Mouse (Mus musculus): Measurements from ENCODE around the gene Fkbp5.
A peak's percentile ranks its signal among the peaks of the same experiment; 100 is the strongest.

Fkbp5 gene

DNA sequence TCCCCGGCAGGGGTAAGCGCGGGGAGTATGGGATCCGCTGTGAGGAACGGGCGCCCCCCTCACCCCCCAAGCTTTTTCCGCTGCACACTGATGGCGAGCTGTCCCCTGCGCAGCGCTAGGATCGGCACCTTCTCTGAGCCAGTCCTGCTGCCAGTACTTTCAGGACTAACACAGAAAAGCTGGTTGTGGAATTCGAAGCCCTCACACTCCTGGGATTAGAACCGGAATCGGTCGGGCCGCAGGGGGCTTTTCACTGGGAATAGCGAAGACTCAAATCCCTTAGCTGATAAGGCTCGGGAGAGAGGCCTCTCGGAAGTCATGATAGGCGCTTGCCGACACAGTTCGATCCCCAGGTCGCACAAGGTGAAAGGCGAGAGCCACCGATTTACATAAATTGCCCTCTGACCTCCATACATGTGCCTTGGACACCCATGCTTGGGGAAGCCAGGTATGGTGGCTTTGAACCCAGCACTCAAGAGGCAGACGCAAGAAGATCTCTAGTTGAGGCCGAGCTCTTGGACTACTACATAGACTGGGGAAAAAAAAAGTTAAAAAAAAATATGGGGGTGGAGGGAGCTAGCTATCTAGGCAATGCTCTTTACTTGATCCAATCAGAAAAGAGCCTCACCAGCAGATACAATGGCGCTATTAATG, 6.2 kb upstream of the Fkbp5 start:
- no peak for DNase-seq (ENCODE audit: low read depth)

DNA sequence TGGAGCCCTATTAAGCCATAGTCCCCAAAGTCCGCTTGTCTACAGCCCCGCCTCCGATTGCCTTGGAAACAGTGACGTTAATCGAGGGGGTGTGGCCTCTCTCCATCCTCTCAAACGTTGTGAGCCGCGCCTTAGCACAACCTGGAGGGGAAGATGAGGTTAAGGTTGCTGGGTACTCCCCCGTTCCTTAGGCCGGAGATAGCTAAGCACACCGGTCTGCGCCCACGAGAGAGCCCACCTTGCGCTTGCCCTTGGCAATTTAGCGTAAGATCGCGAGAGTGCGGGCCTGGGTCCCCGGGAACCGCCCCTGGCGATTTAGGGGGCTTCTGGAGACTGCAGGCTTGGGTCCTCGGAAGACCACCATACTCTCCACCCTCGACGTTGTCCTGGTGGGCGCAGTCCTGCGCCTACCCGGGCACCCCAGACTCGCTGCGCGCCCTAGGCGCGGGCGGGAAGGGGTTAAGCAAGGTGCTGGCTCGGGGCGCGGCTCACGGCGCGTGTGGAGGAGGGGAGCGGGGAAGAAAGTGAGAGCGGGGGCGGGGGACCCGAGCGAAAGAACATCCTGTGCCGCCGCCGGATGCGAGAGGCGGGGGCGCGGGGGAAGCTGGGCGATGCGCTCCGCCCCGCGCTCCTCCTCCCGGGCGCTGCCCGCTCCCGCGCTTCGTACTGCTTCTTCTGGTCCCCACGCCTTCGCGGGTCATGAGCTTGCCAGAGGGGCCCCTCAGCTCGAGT, 5.5 kb upstream of the Fkbp5 start:
- peak; percentile 77 for DNase-seq (ENCODE audit: low read depth)

DNA sequence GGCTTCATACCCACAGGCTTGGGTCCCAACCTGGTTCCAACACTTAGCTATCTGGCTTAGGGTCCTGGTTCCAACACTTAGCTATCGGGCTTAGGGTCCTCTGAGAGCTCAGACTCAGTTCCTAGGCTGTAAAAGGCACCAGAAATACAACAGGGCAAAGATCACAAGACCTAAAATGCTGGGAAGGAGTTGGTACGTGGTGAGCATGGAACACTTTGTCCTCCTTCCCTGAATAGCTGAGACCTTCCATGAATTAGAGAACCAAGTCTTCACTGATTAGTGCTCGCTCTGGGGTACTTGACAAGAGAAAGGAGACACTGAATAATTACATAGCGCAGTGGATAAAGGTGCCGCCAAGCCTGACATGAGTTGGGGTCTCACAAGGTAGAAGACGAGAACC, 4.6 kb upstream of the Fkbp5 start:
- DNase-seq (ENCODE audit: low read depth), result no peak

DNA sequence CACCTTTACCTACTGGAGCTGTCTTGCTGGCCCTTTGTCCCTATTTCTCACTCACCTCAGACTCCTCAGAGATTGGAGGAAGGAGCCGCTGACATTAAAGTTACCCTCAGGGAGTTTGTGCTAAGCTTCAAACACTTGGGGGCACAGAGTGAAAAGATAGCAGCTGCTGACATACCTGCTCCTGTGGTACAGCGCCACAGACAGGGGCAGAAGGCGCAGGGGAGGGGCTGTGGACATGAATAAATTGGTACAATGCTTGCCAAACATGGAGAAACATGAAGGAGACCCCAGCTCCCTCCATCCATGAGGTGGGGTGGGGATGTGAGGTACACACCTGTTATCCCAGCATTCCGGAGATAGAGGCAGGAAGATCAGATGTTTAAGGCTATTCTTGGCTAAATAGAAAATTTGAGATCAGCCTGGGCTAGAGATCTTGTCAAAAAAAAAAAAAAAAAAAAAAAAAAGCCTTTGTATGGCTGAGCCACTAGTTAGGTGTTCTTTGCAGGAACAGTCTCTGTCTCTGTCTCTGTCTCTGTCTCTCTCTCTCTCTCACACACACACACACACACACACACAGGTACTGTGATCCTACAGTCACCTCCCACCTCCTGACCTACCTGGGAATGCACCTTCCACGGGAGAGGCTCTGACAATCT, 3.9 kb upstream of the Fkbp5 start:
- no peak for DNase-seq (ENCODE audit: low read depth)

DNA sequence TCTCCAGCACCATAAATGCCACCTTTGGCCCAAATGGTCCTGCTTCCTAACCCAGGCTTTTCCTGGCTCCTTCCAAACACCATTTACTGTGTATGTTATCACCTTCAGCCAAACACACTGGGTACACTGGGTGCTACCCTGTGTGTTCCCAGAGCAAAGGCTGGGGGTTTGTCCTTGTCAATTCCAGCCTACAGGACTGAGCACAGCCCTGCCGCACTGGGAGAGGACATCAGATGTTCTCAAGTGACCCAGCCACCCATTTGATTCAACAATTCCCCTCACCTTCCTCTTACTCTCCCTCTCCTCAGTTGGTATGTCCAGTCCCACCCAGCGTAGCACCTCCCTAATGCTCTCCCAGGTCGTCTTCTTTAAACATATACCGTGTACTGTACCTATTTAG, 3.2 kb upstream of the Fkbp5 start:
- DNase-seq (ENCODE audit: low read depth), result no peak

DNA sequence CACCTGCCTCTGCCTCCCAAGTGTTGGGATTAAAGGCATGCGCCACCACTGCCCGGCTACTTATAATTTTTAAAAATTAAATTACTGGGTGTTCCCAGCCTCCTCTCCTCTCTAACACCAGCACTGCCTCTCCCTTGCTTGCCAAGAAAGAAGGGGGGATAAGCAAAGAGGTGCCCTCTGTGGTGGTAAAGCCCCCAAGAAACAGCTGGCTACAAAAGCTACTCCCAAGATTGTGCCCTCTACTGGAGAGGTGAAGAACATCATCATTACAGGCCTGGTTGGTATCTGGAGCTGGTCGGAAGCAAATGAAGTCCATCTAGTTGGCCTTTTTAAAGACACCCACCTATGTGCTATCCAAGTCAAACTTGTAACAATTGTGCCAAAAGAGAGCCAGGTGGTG, 2.5 kb upstream of the Fkbp5 start:
- no peak for DNase-seq (ENCODE audit: low read depth)

DNA sequence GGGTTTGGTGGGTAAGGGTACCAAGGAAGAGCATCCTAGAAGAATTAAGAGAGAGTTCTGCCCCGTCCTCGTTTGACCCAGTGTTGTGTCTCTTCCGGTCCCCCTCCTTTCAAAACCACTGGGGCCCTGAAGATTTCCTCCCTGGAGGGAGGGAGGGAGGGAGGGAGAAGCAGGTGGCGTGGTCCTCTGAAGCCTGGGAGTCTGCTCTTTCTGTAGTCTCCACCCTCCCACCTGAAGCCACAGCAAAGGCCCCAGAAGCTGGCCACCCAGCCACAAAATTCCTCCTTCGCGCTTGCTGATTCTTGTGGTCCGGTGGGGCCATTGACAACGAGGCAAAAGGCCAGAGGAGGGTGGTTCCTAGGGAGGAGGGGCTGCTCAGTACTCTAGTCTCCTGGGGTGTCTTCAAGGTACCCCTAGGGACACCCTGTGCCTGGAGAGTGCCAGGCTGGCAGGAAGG, 1.3 kb upstream of the Fkbp5 start:
- DNase-seq (ENCODE audit: low read depth), result no peak

DNA sequence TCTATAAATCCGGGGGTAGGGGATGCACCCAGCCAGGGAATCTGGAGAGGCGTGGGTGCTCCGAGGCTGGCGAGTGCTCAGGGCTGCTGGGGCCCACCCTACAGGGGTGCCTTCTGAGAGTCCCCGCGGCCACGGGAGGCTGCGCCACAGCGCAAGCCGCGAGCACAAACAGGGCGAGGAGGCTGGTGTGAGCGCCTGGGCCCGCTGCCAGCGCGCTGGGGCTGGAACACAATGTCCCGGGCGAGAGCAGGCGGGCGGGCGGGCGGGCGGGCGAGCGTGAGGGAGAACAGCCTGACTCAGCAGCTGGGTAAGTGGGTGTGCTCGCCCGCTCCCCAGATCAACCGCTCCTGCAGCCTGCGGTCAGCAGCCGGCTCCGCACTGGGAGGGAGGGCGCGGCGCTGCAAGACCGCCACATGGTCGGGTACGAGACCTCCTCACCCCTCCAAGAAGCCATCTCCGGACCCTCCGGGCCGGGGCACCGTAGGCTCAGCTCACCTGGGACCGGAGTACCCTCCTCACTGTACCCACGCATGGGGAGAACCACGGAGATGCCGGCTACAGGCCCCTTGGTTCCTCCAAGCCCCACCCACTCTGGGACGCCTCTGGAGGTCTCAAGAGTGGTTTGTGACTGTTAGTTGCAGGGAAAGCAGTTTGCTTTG, 758 bp upstream of the Fkbp5 start:
- DNase-seq (ENCODE audit: low read depth), result peak; percentile 59

DNA sequence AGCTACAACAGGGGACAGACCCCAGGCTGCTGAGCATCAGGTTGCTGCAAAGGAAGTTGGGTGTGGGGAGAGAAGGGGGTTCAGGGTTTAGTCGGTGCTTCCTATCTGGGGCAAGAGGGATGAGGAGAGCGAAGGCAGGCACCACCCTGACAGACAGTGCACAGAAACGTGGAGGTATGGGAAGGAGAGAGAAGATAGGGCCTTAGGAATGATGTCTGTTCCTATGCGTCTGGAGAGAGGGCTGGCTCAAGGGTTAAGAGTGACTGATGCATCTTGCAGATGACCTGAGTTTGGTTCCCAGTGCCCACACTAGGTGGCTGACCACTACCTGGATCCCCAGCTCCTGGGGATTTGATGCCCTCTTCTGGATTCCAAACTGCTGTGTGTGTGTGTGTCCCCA, 446 bp downstream of the Fkbp5 start:
- DNase-seq (ENCODE audit: low read depth), result no peak

DNA sequence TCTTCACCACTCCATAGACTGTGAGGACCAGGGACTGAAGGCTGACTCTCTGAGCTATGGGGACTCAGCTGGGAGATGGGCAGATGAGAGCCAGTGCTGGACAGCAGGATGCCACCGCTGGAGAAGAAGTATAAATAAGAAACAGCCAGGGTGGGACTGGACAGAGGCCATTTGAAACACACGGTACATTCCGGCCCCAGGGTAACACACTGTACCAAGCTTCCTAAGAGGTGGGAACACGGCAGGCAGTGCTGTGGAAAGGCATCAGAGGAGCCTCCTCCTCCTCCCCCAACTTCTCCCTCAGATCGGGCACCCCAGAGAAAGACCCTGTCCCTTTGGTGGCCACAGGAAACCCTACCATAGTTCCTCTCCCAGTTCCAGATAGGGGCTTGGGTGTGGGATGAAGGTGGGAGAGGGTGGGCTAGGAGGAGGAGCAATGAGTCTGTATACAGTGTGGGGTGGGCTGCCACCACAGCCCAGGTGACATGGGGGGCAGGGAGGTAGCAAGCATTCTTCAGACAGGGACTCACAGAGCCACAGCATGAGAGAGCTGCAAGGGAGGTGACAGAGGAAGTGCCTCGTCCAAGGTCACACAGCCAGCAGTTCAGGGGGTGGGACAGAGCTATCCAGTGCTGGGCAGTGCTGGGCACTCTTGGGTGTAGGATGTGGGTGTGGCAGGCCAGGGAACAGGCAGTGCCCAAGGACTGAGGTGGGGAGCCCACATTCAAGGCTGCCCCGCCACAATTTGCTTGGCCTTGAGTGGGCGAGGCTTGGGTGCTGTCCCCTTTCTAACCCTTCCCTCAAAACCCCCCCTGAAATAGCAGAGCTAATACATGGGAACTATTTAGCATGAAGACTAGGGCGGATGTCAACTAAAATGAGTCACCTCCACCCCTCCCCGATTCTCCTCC, 1.6 kb downstream of the Fkbp5 start:
- no peak for DNase-seq (ENCODE audit: low read depth)

DNA sequence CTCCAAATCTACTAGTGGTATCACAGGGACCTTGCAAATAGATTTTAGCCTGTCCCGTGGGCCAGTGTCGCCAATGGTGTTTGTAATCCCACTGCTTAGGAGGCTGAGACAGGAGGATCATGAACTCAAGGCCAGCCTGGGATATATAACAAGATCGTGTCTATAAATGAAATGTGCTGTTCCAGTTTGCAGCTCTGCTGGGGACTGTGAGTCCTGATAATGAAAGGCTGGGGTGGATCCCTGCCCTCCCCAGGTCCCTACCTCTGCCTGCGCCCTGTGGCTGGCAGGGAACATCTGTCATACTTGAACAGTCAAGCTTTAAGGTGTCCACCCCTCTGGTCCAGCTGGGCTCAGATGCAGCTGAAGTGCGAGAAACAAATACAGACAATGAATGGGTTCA, 2.8 kb downstream of the Fkbp5 start:
- DNase-seq (ENCODE audit: low read depth), result no peak

DNA sequence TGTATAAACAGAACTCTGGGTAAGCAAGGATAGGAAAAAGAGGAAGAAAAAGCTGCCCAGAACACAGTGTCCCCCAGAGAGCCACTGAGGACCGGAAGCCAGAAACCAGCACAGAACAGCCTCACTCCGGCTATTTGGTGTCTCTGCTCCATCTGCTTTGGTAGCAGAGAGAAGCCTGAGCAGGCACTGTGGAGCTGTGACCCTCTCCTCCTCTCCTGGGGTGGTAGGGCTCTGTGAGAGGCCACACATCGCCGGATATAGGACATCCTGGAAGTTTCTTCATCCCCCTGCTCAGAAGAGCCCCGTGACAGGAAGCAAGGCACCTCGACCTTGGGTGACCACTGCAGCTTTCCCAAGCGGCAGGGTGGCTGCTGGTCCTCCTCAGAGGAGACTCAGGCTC, 3.5 kb downstream of the Fkbp5 start:
- DNase-seq (ENCODE audit: low read depth), result no peak

DNA sequence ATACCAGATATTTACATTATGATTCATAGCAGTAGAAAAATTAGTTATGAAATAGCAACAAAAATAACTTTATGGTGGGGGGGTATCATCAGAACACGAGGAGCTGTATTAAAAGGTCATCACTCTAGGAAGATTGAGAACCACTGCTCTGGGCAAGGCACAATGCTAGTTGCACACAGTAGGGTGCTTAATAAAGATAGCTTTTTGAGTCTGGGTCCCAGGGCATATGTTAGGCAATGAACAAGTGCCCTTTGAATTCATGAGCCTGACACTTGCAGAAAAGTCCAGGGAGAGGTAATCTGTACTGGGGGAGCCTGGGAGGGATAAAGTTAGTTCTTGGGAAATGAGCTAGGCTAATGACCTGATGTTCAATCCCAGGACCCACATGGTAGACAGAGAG, 4.0 kb downstream of the Fkbp5 start:
- no peak for DNase-seq (ENCODE audit: low read depth)

DNA sequence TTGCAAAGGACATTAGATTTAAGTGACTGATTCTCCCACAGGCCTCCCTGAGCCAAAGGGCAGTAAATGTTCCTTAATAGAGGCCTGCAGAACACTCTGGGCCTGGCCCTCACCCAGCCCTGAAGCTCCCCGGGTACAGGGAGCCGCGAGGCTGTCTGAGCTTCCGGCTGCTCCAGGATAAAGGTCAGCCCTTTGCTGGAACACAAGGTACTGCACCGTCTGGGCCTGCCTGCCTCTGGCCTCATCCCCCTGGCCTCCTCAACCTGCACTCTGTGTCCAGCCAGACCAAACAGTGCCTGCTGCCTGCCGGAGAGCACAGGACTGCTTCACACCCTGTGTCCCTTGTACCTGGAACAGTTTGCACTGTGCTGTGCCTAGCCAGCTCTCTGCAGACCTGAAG, 4.6 kb downstream of the Fkbp5 start:
- DNase-seq (ENCODE audit: low read depth), result no peak

DNA sequence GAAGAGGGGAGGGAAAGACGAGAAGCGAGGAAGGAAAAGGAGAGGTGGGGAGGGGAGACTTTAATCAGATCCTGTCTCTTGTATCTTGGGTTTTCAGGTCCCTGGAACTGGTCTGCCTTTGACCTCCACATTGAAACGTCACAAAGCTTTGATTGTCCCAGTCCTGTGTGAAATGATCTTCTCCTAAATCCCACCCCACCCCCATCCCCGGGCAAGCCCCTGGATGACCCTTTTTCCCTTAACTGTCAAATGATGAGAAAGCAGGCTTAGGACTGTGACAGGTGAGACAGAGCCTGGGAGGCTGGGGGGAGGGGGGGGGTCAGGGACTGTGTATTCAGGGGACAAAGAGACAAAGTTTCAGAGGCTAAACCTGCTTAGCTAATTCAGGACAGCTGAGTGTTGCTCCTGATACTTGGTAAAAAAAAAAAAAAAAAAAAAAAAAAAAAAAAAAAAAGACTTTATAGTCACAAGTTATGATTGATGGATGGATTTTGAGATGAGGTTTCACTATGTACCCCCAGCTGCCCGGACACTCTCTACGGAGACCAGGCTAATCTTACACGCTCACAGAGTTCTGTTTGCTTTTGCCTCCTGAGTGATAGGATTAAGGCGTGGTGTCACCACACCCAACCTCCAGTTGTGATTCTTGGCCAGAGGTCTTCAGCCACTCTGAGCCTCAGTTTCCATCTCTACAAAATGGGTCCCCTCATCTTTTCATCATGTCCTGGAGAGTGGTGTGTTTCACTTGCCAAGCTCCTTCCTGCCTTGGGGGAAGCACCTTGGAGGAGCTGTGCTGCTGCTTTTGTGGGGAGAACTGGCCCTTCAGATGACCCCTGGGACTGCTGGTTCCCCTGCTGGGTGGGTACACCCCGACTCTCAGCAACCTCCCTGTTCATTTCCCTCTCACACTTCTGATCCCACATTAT, 5.4 kb downstream of the Fkbp5 start:
- no peak for DNase-seq (ENCODE audit: low read depth)

DNA sequence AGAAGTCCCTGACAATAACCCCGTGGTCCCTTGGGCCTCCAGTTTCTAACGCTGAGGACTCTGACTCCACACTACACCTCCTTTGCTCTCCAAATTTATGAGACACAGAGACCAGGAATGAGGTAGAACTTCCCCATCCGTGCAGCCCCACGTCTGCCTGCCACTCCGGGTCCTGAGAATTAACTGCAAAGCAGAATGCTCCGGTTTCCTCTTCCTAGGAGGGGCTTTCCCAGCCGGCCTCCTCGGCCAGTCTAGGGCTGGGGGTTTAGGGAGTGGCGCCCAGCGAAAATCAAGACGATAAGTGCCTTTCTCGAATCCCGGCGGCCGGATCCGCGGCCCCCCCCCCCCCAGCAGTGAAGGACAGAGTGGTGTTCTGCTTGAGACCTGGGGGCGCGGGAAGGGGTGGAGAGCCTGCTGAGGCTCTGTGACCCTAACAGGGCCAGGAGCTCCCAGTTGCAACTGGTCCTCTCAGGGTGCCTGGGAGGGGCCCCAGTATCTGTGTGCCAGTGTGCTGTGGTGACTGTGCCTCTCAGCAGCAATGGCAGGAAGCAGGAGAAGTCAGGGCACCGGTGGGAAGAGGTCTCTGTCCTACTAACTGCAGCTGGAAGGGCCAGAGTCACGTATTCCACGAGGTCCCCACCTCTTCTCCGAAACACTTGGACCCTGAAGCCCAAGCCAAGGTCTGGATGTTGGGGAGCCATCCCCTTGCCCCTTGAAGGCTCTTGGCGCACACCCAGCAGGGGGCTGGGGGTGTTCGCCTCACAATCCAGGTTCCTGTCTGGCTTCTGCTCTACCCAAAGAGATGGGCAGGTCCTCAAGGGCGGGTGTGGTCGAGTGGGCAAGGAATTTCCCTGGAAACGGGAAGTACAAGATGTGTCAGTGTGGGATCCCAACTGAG, 6.6 kb downstream of the Fkbp5 start:
- no peak for DNase-seq (ENCODE audit: low read depth)

DNA sequence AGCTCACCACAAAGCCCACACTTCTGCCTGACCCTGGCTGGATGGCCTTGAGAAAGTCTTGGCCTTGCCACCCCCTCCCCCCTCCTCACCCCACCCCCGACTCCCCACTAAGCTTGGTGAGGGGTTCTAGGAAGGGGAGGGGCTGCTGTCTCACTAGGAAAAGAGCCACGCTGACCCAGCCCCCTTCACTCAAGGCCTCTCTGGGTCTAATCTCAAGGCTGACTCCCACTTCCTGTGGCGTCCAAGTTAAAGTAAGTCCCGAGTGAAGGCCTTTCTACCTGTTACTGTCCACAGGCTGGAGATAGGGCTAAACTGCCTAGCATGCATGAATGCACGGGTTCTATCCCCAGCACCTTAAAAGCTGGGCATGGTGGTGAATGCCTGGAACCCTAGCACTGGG, 9.8 kb downstream of the Fkbp5 start:
- no peak for DNase-seq (ENCODE audit: low read depth)

DNA sequence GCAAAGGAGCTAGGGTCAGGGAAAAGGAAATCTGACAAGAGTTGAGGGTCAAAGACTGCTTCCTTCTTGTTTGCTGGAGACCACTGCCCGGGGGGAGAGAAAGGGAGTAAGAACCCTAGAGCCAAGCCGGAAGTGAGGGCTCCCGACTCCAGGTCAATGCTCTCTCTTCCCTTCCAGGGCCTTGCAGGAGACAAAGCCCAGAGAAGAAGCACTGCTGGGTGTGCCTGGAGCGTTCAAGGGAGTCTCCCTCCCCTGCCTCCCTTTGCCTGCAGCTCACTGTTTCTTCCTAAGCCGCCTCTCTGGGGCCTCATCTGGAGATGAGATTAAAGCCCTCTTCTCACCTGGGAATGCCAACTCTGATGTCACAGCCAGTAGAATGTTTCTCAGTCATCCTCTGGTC, 10.4 kb downstream of the Fkbp5 start:
- DNase-seq (ENCODE audit: low read depth), result no peak

DNA sequence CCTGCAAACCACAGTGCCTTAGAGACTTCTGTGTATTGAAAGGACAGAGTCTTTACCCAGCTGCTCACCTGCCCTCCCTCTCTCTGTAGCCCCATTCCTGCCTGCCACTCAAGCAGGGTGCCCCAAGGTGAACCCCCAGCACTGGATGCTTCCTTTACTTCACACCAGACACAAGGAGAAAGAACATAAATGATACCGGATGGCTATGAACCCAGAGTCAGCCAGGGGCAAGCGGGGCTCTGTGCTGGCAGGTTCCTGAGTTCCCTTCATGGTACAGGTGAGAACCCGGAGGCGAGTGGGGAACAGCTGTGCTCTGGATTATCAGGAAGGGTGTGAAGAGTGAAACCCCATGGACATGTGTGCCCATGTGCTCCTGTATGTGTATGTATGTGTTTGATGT, 11.7 kb downstream of the Fkbp5 start:
- DNase-seq (ENCODE audit: low read depth), result no peak

DNA sequence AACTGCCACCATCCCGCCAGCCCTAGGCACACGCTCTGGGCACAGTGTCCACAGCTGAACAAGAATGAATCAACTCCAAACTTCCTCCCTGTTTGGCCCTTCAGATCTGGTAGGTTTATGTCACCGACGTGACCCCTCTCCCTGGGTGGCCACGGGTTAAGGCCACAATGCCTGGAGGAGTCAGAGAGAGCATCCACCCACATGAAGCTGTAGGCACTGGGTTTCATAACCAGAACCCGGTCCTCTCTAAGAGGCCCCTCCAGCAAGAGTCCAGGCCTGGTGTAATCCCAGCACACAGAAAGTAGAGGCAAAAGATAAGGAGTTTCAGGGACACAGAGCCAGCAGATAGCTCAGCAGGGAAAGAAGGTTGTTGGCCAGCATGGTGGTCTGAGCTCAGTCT, 13.1 kb downstream of the Fkbp5 start:
- no peak for DNase-seq (ENCODE audit: low read depth)

All from c-Kit-positive CD71-negative TER-119-negative erythroid progenitor cells, embryonic 14.5 days (primary cell).